ENCODE assay signal across 9 mouse cellular contexts in the genomic region with DNA sequence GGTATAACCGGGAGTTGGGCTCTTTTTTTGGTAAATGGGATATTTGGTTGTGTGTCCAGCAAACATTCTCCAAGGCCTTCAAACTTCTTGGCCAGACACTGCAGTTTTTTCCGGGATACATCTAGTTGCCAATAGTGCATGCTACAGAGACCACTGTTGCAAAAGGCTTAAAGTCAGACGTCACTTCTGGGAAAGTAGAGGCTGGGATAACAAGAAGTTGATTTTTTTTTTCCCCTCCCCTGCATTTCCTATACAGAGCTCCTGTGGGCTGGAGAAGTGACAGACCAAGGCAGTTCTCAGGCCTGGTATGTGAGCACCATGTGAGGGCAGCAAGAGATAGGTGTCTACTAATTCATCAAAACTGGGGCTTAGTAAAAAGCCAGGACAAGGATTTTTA. TPM values are rescaled to one million over a fixed set of nuclear protein-coding genes. Genes with fewer than 3 reads are reported as not detected.
DNase-seq lines count a peak whose midpoint lies in the region; ATAC-seq lines count a peak whose summit lies in the region.
"Had no signal": no experiment of that assay in that cellular context is flagged by ENCODE, and none has a peak within 500 bp of the region (broad histone marks: within the 10 kb centered on the region; RNA-seq: fewer than 3 reads in every experiment).

No protein-coding gene starts in this region.

- DNase-seq in heart, adult 18-20 months = no peak
- DNase-seq in testis, postnatal 14 days (ENCODE audit: low spot score) = no peak
- DNase-seq in Muller cell, postnatal 12 days (ENCODE audit: inconsistent ontology term) = no peak
- no peak for DNase-seq in thymus, postnatal 25 days
- DNase-seq: adrenal gland, adult 2 months had no signal

- ATAC-seq in heart, embryonic 11.5 days (replicated peaks; ENCODE audit: insufficient number of reproducible peaks, low FRiP score, low TSS enrichment) = no peak
- no peak for ATAC-seq in embryonic facial prominence, embryonic 12.5 days (ENCODE audit: insufficient number of reproducible peaks, insufficient read depth, low FRiP score, low TSS enrichment)
- no peak for ATAC-seq in hindbrain, embryonic 15.5 days (ENCODE audit: low FRiP score, low read depth)
- ATAC-seq in midbrain, embryonic 12.5 days (ENCODE audit: low FRiP score, low read depth) = no peak

- H3K9ac ChIP-seq in heart, embryonic 11.5 days (ENCODE audit: low read depth, low read length) = peak overlapping the region; percentile 90; the same call in 1 of the 2 replicates
- no peak overlapping the region for H3K9ac ChIP-seq in embryonic facial prominence, embryonic 12.5 days
- no peak overlapping the region for H3K9ac ChIP-seq in hindbrain, embryonic 15.5 days
- H3K9ac ChIP-seq in midbrain, embryonic 12.5 days (replicated peaks) = no peak overlapping the region

- peak overlapping the region; percentile 83; the same call in 1 of the 2 replicates for H3K4me3 ChIP-seq in heart, embryonic 11.5 days (ENCODE audit: low read depth, low read length)
- peak overlapping the region; percentile 82; the same call in 1 of the 2 replicates for H3K4me3 ChIP-seq in embryonic facial prominence, embryonic 12.5 days
- peak overlapping the region; percentile 66 for H3K4me3 ChIP-seq in hindbrain, embryonic 15.5 days
- peak overlapping the region; percentile 90 for H3K4me3 ChIP-seq in midbrain, embryonic 12.5 days

- H3K4me2 ChIP-seq in heart, embryonic 11.5 days = peak overlapping the region; percentile 97
- H3K4me2 ChIP-seq in embryonic facial prominence, embryonic 12.5 days (replicated peaks) = peak overlapping the region; percentile 63
- peak overlapping the region; percentile 87 for H3K4me2 ChIP-seq in hindbrain, embryonic 15.5 days
- peak overlapping the region; percentile 69 for H3K4me2 ChIP-seq in midbrain, embryonic 12.5 days (replicated peaks)

- peak overlapping the region; percentile 55 for H3K27ac ChIP-seq in heart, embryonic 11.5 days (ENCODE audit: low read depth, low read length)
- peak overlapping the region; percentile 20; the same call in 1 of the 2 replicates for H3K27ac ChIP-seq in embryonic facial prominence, embryonic 12.5 days
- H3K27ac ChIP-seq in hindbrain, embryonic 15.5 days (replicated peaks) = no peak overlapping the region
- H3K27ac ChIP-seq in midbrain, embryonic 12.5 days (replicated peaks) = no peak overlapping the region

- no peaks in the 10 kb centered on the region for H3K36me3 ChIP-seq in heart, embryonic 11.5 days (ENCODE audit: control insufficient read depth, insufficient read depth, low read length)
- no peaks in the 10 kb centered on the region for H3K36me3 ChIP-seq in embryonic facial prominence, embryonic 12.5 days
- no peaks in the 10 kb centered on the region for H3K36me3 ChIP-seq in hindbrain, embryonic 15.5 days
- no peaks in the 10 kb centered on the region for H3K36me3 ChIP-seq in midbrain, embryonic 12.5 days

- 23% methylated on average over 3 of the region's 3 CpGs for WGBS in heart, embryonic 11.5 days (ENCODE audit: insufficient replicate concordance)
- WGBS in embryonic facial prominence, embryonic 12.5 days = 54% methylated on average over 3 of the region's 3 CpGs
- 44% methylated on average over 3 of the region's 3 CpGs for WGBS in hindbrain, embryonic 15.5 days
- 47% methylated on average over 3 of the region's 3 CpGs for WGBS in midbrain, embryonic 12.5 days

- H3K4me1 ChIP-seq in heart, embryonic 11.5 days (ENCODE audit: control insufficient read depth, insufficient read depth, low read length) = peaks cover 53% of the 10 kb centered on the region
- H3K4me1 ChIP-seq in embryonic facial prominence, embryonic 12.5 days = peaks cover 50% of the 10 kb centered on the region
- H3K4me1 ChIP-seq in hindbrain, embryonic 15.5 days (replicated peaks) = peaks cover 68% of the 10 kb centered on the region
- peaks cover 61% of the 10 kb centered on the region for H3K4me1 ChIP-seq in midbrain, embryonic 12.5 days

- no peaks in the 10 kb centered on the region for H3K9me3 ChIP-seq in heart, embryonic 11.5 days (replicated peaks; ENCODE audit: control insufficient read depth, low read length)
- H3K9me3 ChIP-seq in embryonic facial prominence, embryonic 12.5 days = no peaks in the 10 kb centered on the region
- no peaks in the 10 kb centered on the region for H3K9me3 ChIP-seq in hindbrain, embryonic 15.5 days
- H3K9me3 ChIP-seq in midbrain, embryonic 12.5 days = no peaks in the 10 kb centered on the region

- H3K27me3 ChIP-seq in heart, embryonic 11.5 days (ENCODE audit: control insufficient read depth, insufficient read depth, low read length) = no peaks in the 10 kb centered on the region
- H3K27me3 ChIP-seq in embryonic facial prominence, embryonic 12.5 days = no peaks in the 10 kb centered on the region
- no peaks in the 10 kb centered on the region for H3K27me3 ChIP-seq in hindbrain, embryonic 15.5 days
- H3K27me3 ChIP-seq in midbrain, embryonic 12.5 days = peaks cover 11% of the 10 kb centered on the region

RNA-seq across cellular contexts. Expression of a gene that starts 2.4 kb away (rescaled TPM):
- 8.0 and 8.9 TPM in 2 replicates for polyA plus RNA-seq in heart, embryonic 11.5 days (2014; fragmentation: Nextera tagmentation; extraction: Ambion mirVana)
- 10 to 100 TPM in 1 of 2 experiments, 1 to 10 TPM in 1; 9.8 to 10.3 TPM for total RNA-seq in heart, adult 18-20 months (2021)
- polyA plus RNA-seq in embryonic facial prominence, embryonic 12.5 days (2016; fragmentation: Nextera tagmentation; extraction: Ambion mirVana) = 7.5 and 8.2 TPM in 2 replicates
- 21.7 and 24.1 TPM in 2 replicates for polyA plus RNA-seq in hindbrain, embryonic 15.5 days (2015; fragmentation: Nextera tagmentation; extraction: Ambion mirVana)
- polyA plus RNA-seq in midbrain, embryonic 12.5 days (2016; fragmentation: Nextera tagmentation; extraction: Ambion mirVana) = 12.6 and 14.8 TPM in 2 replicates

RNA-seq across cellular contexts. Expression of a gene that starts 47.7 kb away (rescaled TPM):
- polyA plus RNA-seq in heart, embryonic 11.5 days (2014; fragmentation: Nextera tagmentation; extraction: Ambion mirVana) = 4.1 TPM in 2 replicates
- 1 to 10 TPM; 8.7 to 9.7 TPM for total RNA-seq in heart, adult 18-20 months (2021)
- 9.5 and 10.7 TPM in 2 replicates for polyA plus RNA-seq in embryonic facial prominence, embryonic 12.5 days (2016; fragmentation: Nextera tagmentation; extraction: Ambion mirVana)
- 1.9 and 2.4 TPM in 2 replicates for polyA plus RNA-seq in hindbrain, embryonic 15.5 days (2015; fragmentation: Nextera tagmentation; extraction: Ambion mirVana)
- polyA plus RNA-seq in midbrain, embryonic 12.5 days (2016; fragmentation: Nextera tagmentation; extraction: Ambion mirVana) = 5.5 and 5.9 TPM in 2 replicates

RNA-seq across cellular contexts. Expression of a gene that starts 48.0 kb away (rescaled TPM):
- 1.5 and 2.0 TPM in 2 replicates for polyA plus RNA-seq in heart, embryonic 11.5 days (2014; fragmentation: Nextera tagmentation; extraction: Ambion mirVana)
- total RNA-seq in heart, adult 18-20 months (2021) = 10 to 100 TPM; 26.5 to 27.9 TPM
- polyA plus RNA-seq in embryonic facial prominence, embryonic 12.5 days (2016; fragmentation: Nextera tagmentation; extraction: Ambion mirVana) = 10.8 and 11.3 TPM in 2 replicates
- 9.5 and 9.6 TPM in 2 replicates for polyA plus RNA-seq in hindbrain, embryonic 15.5 days (2015; fragmentation: Nextera tagmentation; extraction: Ambion mirVana)
- polyA plus RNA-seq in midbrain, embryonic 12.5 days (2016; fragmentation: Nextera tagmentation; extraction: Ambion mirVana) = 8.0 and 10.7 TPM in 2 replicates

Comparison
In these comparisons a context has a peak if more than half of its experiments do, and no peak if none do; other contexts are left out.
1. H3K27ac ChIP-seq: peak in heart, embryonic 11.5 days (single experiment) and embryonic facial prominence, embryonic 12.5 days (single experiment); none in hindbrain, embryonic 15.5 days (single experiment) and midbrain, embryonic 12.5 days (single experiment).
2. Peak in every context shown above with its lines, with median percentiles within 50 percentile points of each other: H3K4me2 ChIP-seq and H3K4me3 ChIP-seq.